Mouse (Mus musculus) bone marrow, adult 2 months (tissue): ENCODE measurements at regions not wholly inside any gene's neighbourhood (a gene's known extent, or its start where the extent isn't known, plus 50 kb on each side); places are given as distances from the start of the nearest gene placed in this dataset.
"Not testable (repeated sequence)": the region's sequence is repeated elsewhere in the genome, so short reads cannot be mapped to it uniquely, and the experiment has no call there.

Source experiments
- H3K27ac ChIP-seq: fragments of 200-500 bp; 2 replicates; pipeline ENCODE4 v1.5.1; 2012; ENCODE audit warnings: low read depth, mild to moderate bottlenecking, control low read depth, inconsistent platforms, low read length; ENCODE audit not compliant: control insufficient read depth, poor library complexity, insufficient read depth
- H3K4me1 ChIP-seq: fragments of 200-500 bp; 2 replicates; pipeline ENCODE4 v1.6.1; 2011; ENCODE audit warnings: low read length; ENCODE audit not compliant: control insufficient read depth, insufficient read depth
- H3K4me3 ChIP-seq: fragments of 200-500 bp; replicated peaks from 2 replicates; pipeline ENCODE3; 2011; ENCODE audit warnings: mild to moderate bottlenecking, low read depth, low read length, control low read depth; ENCODE audit not compliant: control insufficient read depth
- CTCF ChIP-seq: fragments of 200-500 bp; IDR thresholded peaks from 2 replicates; pipeline ENCODE4 v1.5.1; 2011; ENCODE audit warnings: low read length, control low read depth; ENCODE audit not compliant: control insufficient read depth, insufficient read depth
- POLR2A ChIP-seq: fragments of 200-500 bp; IDR thresholded peaks from 2 replicates; pipeline ENCODE4 v1.6.1; 2011; ENCODE audit warnings: low read depth, mild to moderate bottlenecking, control low read depth, low read length, borderline replicate concordance; ENCODE audit not compliant: control insufficient read depth
- WGBS: fragments of 180-500 bp; shearing (Covaris S2); methylation state at CpG from one replicate; pipeline ENCODE4 v1.1.7; 2018; 5-methylcytosine and 5-hydroxymethylcytosine counted together

DNA sequence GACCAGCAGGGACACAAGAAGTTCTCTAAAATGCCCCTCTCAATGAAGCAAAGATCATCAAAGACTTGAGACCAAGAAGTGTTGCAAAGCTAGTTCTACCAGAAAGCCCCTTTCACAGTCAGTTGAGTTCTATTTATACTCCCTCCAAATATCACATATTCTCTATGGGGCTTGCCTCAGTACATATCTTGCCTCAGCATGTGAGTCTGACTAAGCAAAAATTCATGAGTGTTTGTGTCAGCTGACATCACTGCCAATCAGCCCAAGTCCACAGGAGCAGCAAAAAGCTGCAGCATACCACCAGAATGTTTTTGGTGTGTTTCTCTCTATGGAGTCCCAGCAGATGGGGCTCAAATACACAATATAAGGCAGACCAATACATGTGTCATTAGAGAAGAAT, 631.6 kb downstream of the Rpia start:
- no peak for TF ChIP-seq POLR2A
- TF ChIP-seq CTCF: no peak
- H3K4me1 ChIP-seq: no peaks in the 10 kb centered on the region

DNA sequence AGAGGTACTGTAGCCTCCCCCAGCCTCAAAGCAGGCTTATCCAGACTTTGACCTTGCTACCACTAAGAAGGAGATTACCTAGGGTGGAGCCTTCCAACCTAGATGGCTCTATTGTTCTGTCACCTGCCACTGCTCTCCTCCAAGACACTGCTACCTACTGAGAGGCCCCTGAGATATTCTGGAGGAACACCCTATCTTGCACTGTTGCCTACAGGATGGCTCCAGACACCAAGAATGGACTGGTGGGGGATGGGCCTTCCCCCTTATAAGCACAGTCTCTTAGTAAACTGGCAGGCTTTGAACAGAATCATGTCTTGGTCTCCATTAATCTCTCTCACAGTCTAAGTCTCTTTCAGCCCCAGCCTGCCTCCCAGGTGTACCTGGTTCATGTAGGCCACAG, 636.3 kb downstream of the Rpia start:
- H3K27ac ChIP-seq, H3K4me3 ChIP-seq, H3K4me1 ChIP-seq: not testable (repeated sequence)

More for the DNA sequence above, 631.6 kb downstream of the Rpia start:
- no peak overlapping the region for H3K4me3 ChIP-seq
- no peak overlapping the region for H3K27ac ChIP-seq

DNA sequence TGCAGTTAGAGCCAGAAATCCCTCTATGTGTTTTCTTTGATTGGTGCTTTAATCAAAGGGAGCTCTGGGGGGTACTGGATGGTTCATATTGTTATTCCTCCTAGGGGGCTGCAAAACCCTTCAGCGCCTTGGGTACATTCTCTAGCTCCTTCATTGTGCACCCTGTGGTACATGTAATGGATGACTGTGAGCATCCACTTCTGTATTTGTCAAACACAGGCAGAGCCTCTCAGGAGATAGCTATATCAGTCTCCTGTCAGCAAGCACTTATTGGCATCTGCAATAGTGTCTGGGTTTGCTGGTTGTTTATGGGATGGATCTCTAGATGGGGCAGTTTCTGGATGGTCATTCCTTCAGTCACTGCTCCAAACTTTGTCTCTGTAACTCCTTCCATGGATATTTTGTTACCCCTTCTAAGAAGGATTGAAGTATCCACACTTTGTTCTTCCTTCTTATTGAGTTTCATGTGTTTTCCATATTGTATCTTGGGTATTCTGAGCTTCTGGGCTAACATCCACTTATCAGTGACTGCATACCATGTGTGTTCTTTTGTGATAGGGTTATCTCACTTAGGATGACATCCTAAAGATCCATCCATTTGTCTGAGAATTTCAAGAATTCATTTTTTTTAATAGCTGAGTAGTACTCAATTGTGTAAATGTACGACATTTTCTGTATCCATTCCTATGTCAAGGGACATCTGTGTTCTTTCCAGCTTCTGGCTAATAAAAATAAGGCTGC, 640.8 kb downstream of the Rpia start:
- H3K4me1 ChIP-seq, H3K4me3 ChIP-seq, H3K27ac ChIP-seq: not testable (repeated sequence)
- whole genome bisulfite sequencing: 81% methylated on average over 2 of the region's 2 CpGs

DNA sequence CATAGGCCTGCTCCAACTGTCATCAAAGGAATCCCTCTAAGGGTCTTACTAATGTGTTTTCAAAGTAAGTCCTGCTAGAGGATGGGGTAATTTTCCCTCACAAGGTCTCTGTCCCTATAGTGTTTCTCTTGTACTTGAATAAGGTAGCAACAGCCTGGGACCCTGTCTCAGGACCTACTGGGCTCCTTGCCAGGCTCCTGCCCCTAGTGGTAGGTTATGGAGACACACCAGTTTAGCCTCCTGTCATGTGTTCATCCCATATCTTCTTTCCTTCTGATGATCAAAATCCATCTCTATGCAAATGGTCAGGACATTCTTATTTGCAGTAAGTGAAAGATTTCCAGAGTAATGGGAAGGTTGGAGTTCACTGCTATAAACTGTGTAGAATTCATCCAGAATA, 645.0 kb downstream of the Rpia start:
- TF ChIP-seq CTCF (peak; percentile 24; the same call in 1 of the 2 replicates), POLR2A (no peak)
- H3K4me3 ChIP-seq: no peak overlapping the region
- H3K4me1 ChIP-seq: no peaks in the 10 kb centered on the region
- no peak overlapping the region for H3K27ac ChIP-seq

DNA sequence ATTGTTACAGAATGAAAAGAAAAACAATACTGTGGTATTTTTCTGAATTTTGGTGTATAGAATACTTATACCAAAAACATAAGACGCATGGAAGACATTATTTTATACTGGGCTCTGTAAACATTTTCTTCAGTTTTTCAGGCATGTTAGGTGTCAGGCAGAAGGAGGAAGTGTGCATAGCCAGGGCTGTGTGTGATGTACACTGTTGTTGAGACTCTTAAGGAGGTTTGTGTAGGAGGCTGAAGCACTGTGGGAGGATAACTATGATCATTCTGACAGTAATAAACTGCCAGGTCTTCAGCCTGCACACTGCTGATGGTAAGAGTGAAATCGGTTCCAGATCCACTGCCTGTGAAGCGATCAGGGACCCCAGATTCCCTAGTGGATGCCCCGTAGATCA, 648.7 kb downstream of the Rpia start:
- not testable (repeated sequence) for H3K4me1 ChIP-seq, H3K27ac ChIP-seq, H3K4me3 ChIP-seq
- 79% methylated on average over 4 of the region's 4 CpGs for WGBS

DNA sequence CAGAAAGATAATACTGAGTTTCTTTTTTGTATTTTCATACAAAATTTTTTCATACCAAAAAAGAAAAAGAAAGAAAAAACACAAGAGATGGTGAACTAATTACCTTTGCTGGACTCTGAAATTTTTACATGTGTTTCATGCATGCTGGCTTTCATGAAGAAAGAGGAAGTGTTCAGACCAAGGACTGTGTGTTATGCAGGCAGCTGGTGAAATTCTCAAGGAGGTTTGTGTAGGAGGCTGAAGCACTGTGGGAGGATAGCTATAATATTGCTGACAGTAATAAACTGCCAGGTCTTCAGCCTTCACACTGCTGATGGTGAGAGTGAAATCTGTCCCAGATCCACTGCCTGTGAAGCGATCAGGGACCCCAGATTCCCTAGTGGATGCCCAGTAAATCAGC, 675.2 kb downstream of the Rpia start:
- Histone ChIP-seq H3K4me1 (no peaks in the 10 kb centered on the region), H3K27ac (no peak overlapping the region), H3K4me3 (no peak overlapping the region)
- no peak for TF ChIP-seq POLR2A
- no peak for TF ChIP-seq CTCF
- 41% methylated on average over 1 of the region's 1 CpGs for WGBS

DNA sequence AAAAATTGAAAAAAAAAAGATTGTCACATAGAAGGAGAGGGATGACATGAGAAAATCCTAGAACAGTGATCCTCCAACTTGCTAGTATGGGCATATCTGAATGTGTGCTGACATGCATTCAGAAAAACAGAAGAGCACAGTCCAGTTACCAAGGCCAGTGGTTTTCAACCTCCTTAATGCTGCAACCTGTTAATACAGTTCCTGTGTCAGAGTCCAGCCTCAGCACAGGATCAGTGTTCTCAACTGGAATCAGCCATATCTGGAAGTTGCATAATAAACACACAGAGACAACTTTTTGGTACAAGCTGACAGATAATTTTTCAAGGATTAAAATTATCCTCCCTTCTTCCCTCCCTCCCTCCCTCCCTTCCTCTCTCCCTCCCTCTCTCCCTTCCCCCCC, 680.1 kb downstream of the Rpia start:
- Histone ChIP-seq H3K4me3 (no peak overlapping the region), H3K27ac (no peak overlapping the region), H3K4me1 (no peaks in the 10 kb centered on the region)
- TF ChIP-seq CTCF: no peak
- TF ChIP-seq POLR2A: no peak

DNA sequence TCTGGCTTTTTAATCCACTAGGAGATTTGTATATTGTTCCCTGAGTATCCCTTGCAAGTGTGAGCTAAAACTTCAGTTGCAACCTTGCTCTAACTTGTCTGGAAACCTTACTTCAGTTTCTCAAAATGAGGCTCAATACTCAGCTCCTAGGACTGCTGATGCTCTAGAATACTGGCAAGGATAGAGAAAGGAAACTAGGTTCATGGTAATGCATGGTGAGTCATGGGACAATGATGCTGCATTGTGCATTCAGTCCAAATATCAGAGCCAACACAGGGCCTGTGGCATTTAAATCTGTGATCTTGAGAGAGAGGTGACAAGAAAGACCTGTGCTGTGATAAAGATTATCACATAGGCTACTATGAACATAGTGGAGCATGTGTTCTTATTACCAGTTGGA, 682.6 kb downstream of the Rpia start:
- not testable (repeated sequence) for H3K4me1 ChIP-seq, H3K27ac ChIP-seq, H3K4me3 ChIP-seq

DNA sequence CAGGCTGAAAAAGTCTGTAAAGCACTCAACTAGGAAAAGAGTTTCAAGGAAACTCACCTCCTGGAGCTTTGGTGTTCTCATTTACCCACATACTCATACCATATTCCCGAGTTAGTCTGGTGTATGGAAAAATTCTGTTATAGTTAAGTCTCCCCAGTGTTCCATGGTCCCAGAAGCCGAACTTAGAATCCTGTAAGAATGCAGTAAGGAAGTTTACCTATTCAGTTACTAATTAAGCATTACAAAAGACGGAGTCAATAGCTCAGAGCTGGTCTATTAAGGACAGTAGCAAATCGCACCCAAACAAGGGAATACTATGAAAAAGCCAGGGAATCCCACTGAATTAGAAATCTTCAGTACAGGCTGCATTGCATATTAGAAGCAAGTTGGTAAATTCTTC, 688.3 kb downstream of the Rpia start:
- no peaks in the 10 kb centered on the region for H3K4me1 ChIP-seq
- TF ChIP-seq POLR2A (no peak), CTCF (no peak)
- H3K27ac ChIP-seq: no peak overlapping the region
- no peak overlapping the region for H3K4me3 ChIP-seq
- WGBS: 62% methylated on average over 4 of the region's 4 CpGs

DNA sequence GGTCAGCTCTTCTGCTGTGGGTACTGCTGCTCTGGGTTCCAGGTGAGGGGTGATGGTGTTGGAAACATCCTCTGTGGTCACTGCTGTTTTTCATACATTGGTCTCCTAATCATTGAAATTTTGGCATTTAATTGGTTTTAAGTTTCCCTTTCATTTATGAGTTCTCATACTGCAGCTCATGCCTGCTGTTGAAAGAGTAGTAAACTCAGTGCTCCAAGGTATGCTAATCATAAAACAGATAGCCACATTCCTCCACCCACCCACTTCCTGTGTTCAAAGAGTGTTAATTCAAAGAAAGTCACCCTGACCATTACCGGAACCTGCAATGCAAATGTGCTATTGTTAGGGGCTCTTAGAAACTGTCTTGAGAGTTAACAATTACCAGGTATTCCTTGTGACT, 688.9 kb downstream of the Rpia start:
- WGBS: 13% methylated on average over 1 of the region's 1 CpGs
- not testable (repeated sequence) for H3K4me1 ChIP-seq, H3K27ac ChIP-seq, H3K4me3 ChIP-seq
